Mouse (Mus musculus): ENCODE data around the gene Rsc1a1.

The Rsc1a1 gene

DNA sequence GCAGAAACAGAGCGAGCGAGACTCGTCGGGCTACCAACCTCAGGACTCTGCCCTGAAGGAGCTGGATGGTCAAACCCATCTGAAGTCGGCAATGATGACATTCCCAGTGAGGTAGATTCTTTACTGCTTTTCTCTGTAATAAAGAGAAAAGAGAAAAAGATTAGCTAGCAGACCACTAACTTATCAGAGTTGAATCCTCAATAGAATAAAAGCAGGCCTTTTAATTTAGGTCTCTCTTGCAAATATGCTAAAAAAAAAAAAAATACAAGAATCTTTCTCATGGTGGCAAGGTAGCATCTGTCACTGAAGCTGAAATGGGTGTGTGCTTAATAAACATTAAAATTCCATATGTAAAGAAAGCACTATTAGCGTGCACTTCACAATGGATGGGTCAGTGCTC, at the start of gene Rsc1a1:
Gene Rsc1a1, minus strand, starts transcription at position 101 of the 400 bp plus-strand sequence.
- no peak for DNase-seq (ENCODE audit: low spot score in 2 of 2)

DNA sequence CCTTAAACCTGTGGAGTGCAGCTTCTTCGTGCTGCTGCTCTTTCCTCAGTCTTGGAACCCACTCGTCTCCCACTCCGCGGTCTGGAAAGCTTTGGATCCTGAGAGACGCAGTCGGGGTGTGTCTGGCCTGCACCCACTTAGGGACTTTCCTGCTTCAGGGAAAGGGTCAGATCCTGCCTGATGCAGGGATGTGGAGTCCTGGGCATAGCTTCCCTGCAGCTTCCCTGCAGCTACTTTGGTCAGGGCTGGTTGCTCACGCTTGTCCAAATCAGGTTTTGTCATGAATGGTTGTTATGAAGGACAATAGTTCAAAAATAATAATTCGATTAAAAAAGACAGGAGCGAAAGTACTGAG, 49.8 kb upstream of the Rsc1a1 start:
- no peak for DNase-seq (ENCODE audit: low spot score in 2 of 2)

GRCm38 (mm10) chr4:141734446-141735205, 49.2 kb upstream of the Rsc1a1 start:
- DNase-seq (ENCODE audit: low spot score in 2 of 2), result peak; percentile 74 to 75

GRCm38 (mm10) chr4:141731766-141732165, 46.4 kb upstream of the Rsc1a1 start:
- no peak for DNase-seq (ENCODE audit: low spot score in 2 of 2)

DNA sequence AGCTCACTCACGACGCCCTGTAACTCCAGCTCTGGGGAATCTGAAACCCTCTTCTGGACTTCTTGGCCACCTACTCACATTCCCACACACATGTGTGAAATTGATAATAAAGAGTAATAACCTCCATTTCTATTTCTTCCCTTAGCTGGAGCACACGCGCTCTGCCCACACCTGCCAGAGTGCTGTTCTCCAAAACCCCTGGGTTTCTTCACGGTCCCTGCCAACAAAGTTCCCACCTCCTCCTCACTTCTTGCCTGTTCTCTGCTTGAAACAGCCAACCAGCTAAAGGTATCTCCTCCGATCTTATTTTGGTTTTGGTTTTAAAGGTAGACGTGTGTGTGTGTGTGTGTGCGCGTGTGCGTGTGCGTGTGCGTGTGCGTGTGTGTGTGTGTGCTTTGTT, 45.0 kb upstream of the Rsc1a1 start:
- no peak for DNase-seq (ENCODE audit: low spot score in 2 of 2)

GRCm38 (mm10) chr4:141729266-141729665, 43.9 kb upstream of the Rsc1a1 start:
- no peak for DNase-seq (ENCODE audit: low spot score in 2 of 2)

- no peak for DNase-seq (ENCODE audit: low spot score in 2 of 2)
These were observed 40.3 kb upstream of the Rsc1a1 start for GRCm38 (mm10) chr4:141725738-141726137.

DNA sequence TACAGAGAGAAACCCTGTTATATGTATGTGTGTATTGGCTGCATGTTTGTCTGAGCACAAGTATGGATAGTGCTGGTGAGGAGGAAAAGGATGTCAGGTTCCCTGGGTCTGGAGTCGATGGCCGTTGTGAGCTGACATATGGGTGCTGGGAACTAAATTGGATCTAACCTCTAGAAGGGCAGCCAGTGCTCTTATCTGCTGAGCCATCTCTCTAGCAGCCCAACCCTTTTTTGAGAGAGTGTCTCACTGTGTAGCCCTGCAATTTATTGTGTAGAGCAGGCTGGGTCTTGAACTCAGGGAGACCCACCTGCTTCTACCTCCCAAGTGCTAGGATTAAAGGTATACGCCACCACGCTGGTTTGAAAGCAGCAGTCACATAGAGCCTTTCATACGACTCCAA, 39.9 kb upstream of the Rsc1a1 start:
- no peak for DNase-seq (ENCODE audit: low spot score in 2 of 2)

DNA sequence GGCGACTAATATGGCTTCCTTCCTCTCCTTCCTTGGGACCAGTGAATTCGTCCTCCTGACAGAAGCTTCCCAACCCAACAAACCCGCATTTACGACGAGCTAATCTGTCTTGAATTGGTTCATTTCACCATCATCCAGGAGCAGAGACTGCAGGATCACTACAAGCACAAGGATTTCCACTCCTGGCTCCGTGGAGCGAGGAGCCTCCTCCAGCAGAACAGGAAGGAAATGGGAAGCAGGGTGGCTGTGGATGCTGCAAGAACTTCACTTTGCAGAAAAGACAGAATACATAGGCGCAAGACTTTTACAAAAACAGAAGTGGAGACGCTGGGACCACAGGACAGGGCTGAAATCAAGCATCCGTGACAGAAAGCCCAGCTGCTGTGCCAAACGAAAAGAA, 39.2 kb upstream of the Rsc1a1 start:
- no peak for DNase-seq (ENCODE audit: low spot score in 2 of 2)

DNA sequence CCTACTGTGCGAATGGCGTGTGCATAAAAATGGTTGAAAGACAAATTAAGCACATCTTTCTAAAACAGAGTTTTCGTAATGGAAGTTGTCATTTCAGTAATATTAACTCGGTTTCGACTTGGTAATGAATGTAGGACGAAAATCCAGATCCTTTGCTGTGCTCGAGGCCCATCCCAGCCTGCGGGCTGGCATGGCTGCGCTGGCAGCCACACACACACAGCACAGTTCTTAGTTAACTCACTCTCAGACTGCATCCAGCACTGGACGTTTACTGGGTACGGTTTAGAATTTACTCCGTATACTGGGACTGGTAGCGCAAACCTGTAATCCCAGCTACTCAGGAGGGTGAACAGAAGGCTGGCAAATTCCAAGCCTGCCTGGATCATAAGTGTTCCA, 38.3 kb upstream of the Rsc1a1 start:
- no peak for DNase-seq (ENCODE audit: low spot score in 2 of 2)

GRCm38 (mm10) chr4:141722731-141723672, 37.6 kb upstream of the Rsc1a1 start, which contains the start of gene Ddi2:
Gene Ddi2 (minus strand): TSS chr4:141723419.
- DNase-seq (ENCODE audit: low spot score in 2 of 2), result peak; percentile 85 to 91

DNA sequence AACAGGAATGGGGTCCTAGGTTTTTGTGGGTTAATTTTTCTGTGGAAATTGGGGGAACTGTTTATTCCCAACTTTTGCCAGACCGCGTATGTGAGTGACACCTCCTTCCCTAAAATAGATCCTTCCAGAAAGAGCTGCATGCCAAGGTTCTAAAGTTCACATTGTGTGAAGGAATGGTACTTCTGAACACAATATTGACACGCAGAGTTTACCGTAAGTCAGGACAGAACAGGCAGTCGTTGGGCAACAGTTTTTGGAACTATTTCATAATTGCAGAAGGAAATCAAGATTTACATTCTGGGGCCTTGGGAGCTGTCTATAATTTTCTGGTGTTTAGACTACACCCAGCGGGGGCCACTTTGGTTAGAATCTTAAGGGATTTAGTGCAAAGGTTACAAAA, 36.6 kb upstream of the Rsc1a1 start:
- no peak for DNase-seq (ENCODE audit: low spot score in 2 of 2)

DNA sequence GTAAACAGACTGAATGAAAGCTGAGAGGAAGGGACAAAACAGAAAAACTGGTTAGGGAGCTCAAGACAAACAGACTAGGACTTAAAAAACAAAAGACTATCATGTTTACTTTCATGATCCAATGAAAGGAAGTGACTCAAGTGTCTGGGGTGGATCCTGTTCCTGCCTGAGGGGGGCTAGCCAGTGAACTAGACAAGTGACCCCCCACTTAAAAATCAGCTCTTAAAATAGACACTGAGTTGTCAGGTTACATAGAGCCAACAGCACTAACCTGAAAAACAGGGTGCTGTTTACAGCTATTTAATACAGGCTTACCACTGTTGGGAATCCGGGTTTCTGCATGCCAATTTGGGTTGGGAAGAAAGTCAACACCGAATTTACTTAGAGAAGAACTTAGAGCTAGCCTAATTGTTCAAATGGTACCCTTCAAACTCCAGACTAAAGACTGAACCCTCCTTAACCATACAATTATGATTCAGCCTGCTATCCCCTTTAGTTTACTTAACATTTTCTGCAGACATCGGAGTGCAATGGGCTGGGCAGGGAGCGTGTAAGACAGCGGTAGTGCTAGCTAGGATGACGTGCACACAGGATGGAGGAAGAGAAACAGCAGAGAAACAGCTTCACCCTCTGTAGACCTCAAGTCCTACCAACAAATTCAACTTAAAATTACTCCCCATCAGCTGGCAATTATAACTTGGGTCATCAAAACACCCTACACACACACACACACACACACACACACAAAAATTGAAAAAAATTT, 35.5 kb upstream of the Rsc1a1 start:
- no peak for DNase-seq (ENCODE audit: low spot score in 2 of 2)

GRCm38 (mm10) chr4:141719304-141719703, 33.9 kb upstream of the Rsc1a1 start:
- DNase-seq (ENCODE audit: low spot score in 2 of 2), result no peak

DNA sequence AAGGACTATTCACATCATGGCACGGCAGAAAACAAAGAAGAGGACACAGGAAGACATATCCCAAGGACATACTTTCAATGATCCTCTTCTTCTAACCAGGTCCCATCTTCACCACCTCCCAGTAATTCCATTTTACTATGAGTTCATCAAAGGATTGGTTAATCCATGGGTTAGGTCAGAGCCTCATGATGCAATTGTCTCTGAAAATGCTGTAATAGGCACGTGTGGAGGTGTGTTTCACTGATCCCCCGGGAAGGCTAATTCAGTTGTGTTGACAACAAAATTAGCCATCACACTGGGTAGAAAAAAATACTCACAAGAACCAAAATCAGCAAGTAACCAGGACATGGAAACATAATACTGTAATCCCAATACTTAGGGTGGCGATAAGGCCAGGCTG, 32.2 kb upstream of the Rsc1a1 start:
- DNase-seq (ENCODE audit: low spot score in 2 of 2), result no peak

DNA sequence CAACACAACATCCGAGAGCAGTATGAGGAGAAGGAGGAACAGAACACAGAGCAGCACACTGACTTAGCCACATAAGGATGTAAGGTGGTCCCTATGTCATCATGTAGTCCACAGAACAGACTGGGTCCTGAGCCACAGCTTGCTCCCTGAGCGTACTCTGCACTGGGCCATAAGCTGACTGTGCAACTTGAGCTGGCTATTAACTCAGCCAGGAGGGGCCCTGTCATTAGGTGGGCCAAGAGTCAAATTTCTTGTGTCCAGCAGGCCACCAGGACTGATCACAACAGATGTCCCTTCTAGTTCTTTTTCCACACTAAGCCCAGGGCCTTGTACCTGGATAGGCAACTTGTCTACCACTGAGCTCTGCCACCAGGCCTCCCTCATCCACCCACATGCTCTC, 29.6 kb upstream of the Rsc1a1 start:
- DNase-seq (ENCODE audit: low spot score in 2 of 2), result no peak

DNA sequence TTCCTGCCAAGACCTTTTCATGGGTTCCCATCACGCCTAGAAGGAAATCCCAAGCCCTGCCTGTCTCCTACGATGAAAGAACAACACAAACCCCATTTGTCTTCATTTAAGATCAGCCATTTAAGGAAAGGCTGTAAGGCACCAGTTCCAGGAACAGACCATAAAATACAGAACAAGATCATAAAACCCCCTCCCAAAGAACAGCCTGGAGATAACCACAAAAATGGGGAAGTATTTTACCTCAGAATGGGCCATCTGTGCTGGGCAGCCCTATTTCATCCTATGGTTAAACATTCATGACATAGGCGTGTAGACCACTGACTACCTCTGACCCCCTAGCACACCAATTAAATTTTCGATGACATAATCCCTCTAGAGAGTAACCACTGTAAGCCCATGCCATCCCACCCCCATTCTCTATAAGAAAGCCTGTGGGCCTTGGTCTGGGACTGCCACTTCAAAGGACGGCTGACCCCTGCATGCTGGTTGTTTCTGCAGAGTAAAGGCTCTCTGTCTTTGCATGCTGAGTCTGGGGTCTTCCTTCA, 28.3 kb upstream of the Rsc1a1 start:
- no peak for DNase-seq (ENCODE audit: low spot score in 2 of 2)

GRCm38 (mm10) chr4:141711250-141711649, 25.9 kb upstream of the Rsc1a1 start:
- no peak for DNase-seq (ENCODE audit: low spot score in 2 of 2)

DNA sequence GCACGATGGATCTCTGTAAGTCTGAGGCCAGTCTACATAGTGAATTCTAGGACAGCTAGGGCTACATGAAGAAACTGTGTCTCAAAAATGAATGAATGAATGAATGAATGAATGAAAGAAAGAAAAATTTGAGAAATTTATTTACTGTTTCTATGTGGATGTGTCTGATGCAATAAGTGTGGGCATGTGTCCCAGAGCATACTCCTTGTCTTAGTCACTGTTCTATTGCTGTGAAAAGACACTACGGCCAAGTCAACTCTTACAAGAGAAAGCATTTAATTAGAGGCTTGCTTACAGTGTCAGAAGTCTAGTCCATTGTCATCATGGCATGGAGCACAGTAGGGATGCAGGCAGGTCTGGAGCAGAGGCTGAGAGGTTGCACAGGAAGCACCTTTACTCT, 23.6 kb upstream of the Rsc1a1 start:
- DNase-seq (ENCODE audit: low spot score in 2 of 2), result no peak

DNA sequence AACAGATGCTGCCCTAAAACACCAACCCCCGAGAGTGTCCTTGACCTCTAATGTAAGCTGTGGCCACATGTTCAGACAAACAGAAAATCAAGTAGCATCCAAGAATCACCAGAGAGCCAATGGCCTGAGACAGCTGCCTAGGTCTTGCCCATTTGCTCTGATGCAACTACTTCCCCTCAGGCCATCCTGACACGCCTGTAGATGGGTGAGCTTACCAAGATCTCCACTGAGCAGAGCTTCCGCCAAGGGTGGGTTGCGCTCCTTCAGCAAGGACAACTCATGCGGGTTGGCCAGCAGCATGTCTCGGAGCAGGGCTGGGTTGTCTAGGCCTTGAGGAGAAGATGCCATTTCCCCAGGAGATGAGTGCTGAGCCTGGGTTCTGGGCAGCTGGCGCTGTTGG, 22.6 kb upstream of the Rsc1a1 start:
- no peak for DNase-seq (ENCODE audit: low spot score in 2 of 2)

DNA sequence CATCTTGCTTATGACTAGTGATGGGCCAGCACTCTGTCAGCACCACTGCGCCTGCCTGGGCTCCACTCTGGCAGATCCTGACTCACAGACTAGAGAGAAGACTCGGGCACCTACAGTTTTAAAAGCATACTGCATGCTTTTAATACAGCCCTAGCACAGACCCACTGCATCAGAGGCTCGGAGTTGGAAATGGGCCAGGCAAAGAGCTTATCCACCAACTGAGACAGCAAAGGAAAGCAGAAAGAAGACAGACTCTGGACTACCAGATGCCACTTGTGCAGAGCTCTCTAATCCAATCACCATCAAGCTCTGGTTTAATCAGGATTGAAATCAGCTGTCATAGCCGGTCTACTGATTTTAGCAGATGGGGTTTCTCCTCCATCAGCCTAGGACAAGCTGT, 19.9 kb upstream of the Rsc1a1 start:
- no peak for DNase-seq (ENCODE audit: low spot score in 2 of 2)

DNA sequence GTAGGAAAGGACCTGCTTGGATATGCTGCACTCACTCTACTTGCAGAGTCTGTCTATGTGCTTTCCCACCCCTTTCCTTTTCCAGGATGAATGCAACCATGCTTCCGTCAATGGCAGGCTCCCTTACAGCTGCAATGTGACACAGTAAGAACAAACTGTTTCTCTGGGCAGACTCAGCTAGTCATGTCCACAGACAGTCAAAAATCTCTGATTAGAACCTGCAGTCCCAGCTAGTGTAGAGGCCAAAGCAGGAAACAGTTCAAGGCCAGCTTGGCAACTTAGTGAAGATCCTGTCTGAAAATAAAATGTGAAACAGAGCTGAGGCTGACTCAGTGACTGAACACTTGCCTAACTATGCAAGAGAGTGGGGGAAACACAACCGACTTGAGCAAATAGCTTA, 19.2 kb upstream of the Rsc1a1 start:
- no peak for DNase-seq (ENCODE audit: low spot score in 2 of 2)
